Mouse (Mus musculus) heart, adult 2 months (tissue): ENCODE data around the gene Nyap1. TPM values are rescaled to one million over a fixed set of nuclear protein-coding genes. Genes with fewer than 3 reads are reported as not detected.

Experiments used
- DNase-seq, 2 experiments: peaks; one replicate each; pipeline ENCODE4 v3.0.0; 2021
- H3K27ac ChIP-seq: fragments of 200-600 bp; 2 replicates; pipeline ENCODE4 v1.8.1; 2022
- H3K27me3 ChIP-seq: fragments of 200-500 bp; 2 replicates; pipeline ENCODE4 v1.6.1; 2012; ENCODE audit warnings: mild to moderate bottlenecking, low read length, inconsistent platforms, mixed read lengths; ENCODE audit not compliant: control insufficient read depth, insufficient read depth
- H3K36me3 ChIP-seq: fragments of 200-500 bp; 2 replicates; pipeline ENCODE4 v1.6.1; 2012; ENCODE audit warnings: low read length, inconsistent platforms; ENCODE audit not compliant: control insufficient read depth, insufficient read depth
- H3K4me1 ChIP-seq: fragments of 200-500 bp; 2 replicates; pipeline ENCODE4 v1.6.1; 2011; ENCODE audit warnings: low read length; ENCODE audit not compliant: control insufficient read depth, insufficient read depth
- H3K4me3 ChIP-seq: fragments of 200-600 bp; 2 replicates; pipeline ENCODE4 v1.8.1; 2022
- H3K79me2 ChIP-seq: fragments of 200-500 bp; replicated peaks from 2 replicates; pipeline ENCODE4 v1.6.1; 2012; ENCODE audit warnings: mild to moderate bottlenecking, inconsistent platforms, low read length, moderate library complexity, mixed read lengths; ENCODE audit not compliant: control insufficient read depth, insufficient read depth
- H3K9ac ChIP-seq: fragments of 200-500 bp; 2 replicates; pipeline ENCODE4 v1.6.1; 2012; ENCODE audit warnings: low read depth, mild to moderate bottlenecking, control low read depth, inconsistent platforms, low read length, mixed read lengths
- CTCF ChIP-seq: fragments of 200-600 bp; IDR thresholded peaks from 2 replicates; pipeline ENCODE4 v1.8.1; 2022; ENCODE audit warnings: antibody characterized with exemption, mild to moderate bottlenecking, moderate library complexity
- EP300 ChIP-seq: fragments of 200-500 bp; IDR thresholded peaks from 2 replicates; pipeline ENCODE4 v1.6.1; 2011; ENCODE audit warnings: low read depth, low read length, control low read depth; ENCODE audit not compliant: insufficient read depth
- POLR2A ChIP-seq: fragments of 200-500 bp; IDR thresholded peaks from 2 replicates; pipeline ENCODE4 v1.6.1; 2011; ENCODE audit warnings: mild to moderate bottlenecking, low read depth, low read length, control low read depth; ENCODE audit not compliant: insufficient read depth
- WGBS: fragments of 180-500 bp; shearing (Covaris S2); methylation state at CpG from one replicate; pipeline ENCODE4 v1.1.7; 2018; 5-methylcytosine and 5-hydroxymethylcytosine counted together
- intact Hi-C: fragments of 180-260 bp; cut with DNase I; formaldehyde crosslinking; loops from one replicate; pipeline ENCODE4 v1.15.1; 2025
- polyA plus RNA-seq: library from polyadenylated mRNA; depleted of rRNA; stranded (reverse); fragments of >200 nt; gene quantifications from 2 replicates; pipeline ENCODE4 v1.2.3, GENCODE M21; 2012
- total RNA-seq, 2 experiments: library from RNA; stranded (reverse); gene quantifications; 2 replicates each; pipeline ENCODE4 v1.2.3; 2021

Nyap1 gene
- total and polyA plus RNA-seq, 3 experiments = 0.94 to 1.7 (median 1.2) TPM

DNA sequence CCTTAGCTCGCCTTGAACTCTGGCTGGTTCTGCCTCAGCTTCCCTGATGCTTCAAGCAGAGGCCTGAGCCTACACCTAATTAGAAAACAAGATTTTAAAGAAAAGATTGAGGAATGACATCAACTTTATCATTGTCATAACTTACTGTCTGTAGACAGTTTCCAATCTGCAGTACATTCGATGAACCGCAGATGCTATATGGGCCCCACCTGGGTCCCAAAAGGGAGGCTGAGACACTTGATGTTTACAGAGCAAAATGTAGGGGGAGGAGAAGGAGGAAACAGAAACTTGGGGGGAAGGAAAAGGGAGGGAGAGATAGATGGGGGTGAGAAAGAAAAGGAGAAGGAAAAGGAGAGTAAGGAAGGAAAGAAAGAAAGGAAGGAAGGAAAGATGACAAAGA lies 51.4 kb downstream of the Nyap1 start:
- TF ChIP-seq POLR2A (no peak), CTCF (no peak), EP300 (no peak)
- Histone ChIP-seq H3K79me2 (no peaks in the 10 kb centered on the region), H3K4me3 (no peak overlapping the region), H3K9ac (no peak overlapping the region), H3K27me3 (no peaks in the 10 kb centered on the region), H3K36me3 (no peaks in the 10 kb centered on the region), H3K4me1 (no peaks in the 10 kb centered on the region), H3K27ac (no peak overlapping the region)
- intact Hi-C loops = no loop called here
- no peak for DNase-seq
- WGBS = 85% methylated on average over 3 of the region's 3 CpGs

DNA sequence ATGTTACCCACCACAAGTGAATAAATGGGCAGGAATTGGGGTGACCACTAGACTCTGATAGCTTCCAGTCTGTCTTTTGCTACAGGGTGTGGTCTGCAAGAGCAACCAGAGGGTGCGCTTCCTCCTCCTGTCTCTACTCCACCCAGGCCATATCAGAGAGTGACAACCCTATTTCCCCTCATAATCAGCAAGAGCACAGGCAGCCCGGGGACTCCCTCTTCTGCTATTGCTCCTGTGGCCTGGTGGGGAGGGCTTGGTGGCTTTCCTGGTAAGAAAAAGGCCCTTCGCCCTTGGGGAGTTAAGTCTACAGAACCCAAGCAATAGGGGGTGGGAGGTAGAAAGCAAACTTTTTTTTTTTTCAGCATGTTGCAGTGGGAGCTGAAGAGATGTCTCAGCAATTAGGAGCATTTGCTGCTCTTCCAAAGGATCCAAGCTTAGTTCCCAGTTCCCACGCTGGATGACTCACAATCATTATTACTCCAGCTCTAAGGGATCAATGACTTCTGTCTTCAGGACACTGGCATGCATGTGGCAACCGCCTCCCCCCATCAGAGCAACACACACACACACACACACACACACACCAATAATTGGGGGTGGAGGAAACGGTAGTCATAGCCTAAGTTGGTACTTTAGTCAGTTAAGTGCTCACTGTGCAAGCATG lies 55.1 kb downstream of the Nyap1 start:
- DNase-seq = no peak
- WGBS = 65% methylated on average over 6 of the region's 6 CpGs
- no peak overlapping the region for H3K27ac ChIP-seq

DNA sequence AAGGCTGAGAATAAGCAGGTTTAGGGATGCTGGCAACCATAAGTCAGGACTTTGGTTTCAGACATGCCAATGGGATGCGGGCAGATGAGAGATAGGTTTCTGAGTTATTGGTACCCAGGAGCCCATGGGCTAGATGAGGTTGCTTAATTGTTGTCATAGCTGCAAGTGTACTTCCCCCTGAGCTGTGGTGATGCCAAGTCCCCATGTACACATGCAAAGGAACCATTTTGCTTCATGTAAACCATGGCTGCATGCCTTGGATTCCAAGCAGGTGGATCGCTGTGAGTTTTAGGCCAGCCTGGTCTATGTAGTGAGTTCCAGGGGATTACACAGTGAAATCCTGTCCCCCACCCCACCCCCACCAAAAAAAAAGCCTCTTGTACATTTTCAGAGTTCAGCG lies 55.8 kb downstream of the Nyap1 start:
- WGBS = 92% methylated on average over 3 of the region's 3 CpGs
- TF ChIP-seq POLR2A (no peak), CTCF (no peak), EP300 (no peak)
- H3K27me3 ChIP-seq = no peaks in the 10 kb centered on the region
- no peak for DNase-seq
- H3K9ac ChIP-seq = no peak overlapping the region
- no peaks in the 10 kb centered on the region; the same call in 1 of the 2 replicates for H3K36me3 ChIP-seq
- H3K4me1 ChIP-seq = peaks cover 3% of the 10 kb centered on the region
- no peak overlapping the region for H3K4me3 ChIP-seq
- intact Hi-C loops = loop anchor here (2.0 kb wide), 2 partner anchors 29 to 71 kb away; no protein-coding TSS in a partner anchor
- H3K27ac ChIP-seq = no peak overlapping the region
- H3K79me2 ChIP-seq = no peaks in the 10 kb centered on the region

More for the DNA sequence above, 55.1 kb downstream of the Nyap1 start:
- H3K4me1 ChIP-seq = peaks cover 3% of the 10 kb centered on the region
- no peak overlapping the region for H3K9ac ChIP-seq
- intact Hi-C loops = no loop called here
- TF ChIP-seq CTCF (no peak), EP300 (no peak), POLR2A (no peak)
- no peaks in the 10 kb centered on the region for H3K79me2 ChIP-seq
- H3K27me3 ChIP-seq = no peaks in the 10 kb centered on the region
- H3K36me3 ChIP-seq = no peaks in the 10 kb centered on the region; the same call in 1 of the 2 replicates
- H3K4me3 ChIP-seq = no peak overlapping the region

DNA sequence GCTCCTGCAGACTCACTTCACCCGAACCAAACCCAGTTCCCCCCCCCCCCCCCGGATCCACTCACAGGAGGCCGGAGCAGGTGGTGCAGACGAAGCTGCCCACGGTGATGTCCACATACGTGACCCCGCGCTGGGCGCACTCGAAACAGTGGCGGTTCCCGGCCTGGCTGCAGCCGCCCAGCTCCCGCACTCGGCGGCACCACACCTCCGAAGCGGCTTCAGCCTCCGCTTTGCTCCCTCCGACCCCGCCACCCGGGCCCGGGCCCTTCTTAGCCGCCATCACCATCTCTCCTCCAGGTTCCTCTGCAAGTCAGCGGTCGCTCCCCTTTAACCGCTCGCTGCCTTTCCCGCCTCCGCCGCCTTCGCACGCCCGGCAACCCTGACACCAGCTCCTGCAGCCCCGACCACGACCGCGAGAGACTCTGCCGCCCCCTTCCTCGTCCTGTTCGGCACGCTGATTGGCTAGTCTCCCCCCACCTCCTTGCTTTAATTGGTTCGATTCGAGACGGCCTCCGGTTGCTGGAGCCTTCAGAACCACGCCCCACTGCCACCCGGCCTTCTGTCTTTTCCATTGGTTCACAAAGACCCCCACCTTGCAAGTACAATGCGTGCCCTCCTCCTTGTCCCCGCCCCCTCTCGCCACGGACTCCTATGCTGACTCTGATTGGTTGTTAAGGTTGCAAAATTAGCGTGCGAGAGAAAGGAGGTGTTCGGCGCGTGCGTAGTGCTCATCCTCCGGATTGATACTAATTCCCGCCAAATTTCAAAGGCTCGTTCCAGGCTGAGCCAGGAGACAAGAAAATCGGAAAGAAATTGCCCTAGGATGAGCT lies 56.9 kb downstream of the Nyap1 start, which contains the start of gene Agfg2:
Agfg2 (minus strand) TSS at position 433 of the 830 bp plus-strand sequence.
- H3K27me3 ChIP-seq = no peaks in the 10 kb centered on the region
- H3K79me2 ChIP-seq = peaks cover 2% of the 10 kb centered on the region; the same call in 1 of the 2 replicates
- peaks cover 3% of the 10 kb centered on the region for H3K4me1 ChIP-seq
- intact Hi-C loops = loop anchor here (1.0 to 2.0 kb wide), 3 partner anchors 28 to 72 kb away; partner anchors contain the start of gene Nyap1
- H3K36me3 ChIP-seq = no peaks in the 10 kb centered on the region; the same call in 1 of the 2 replicates
- DNase-seq = peak; percentile 94 to 99
- TF ChIP-seq CTCF (peak; percentile 40), POLR2A (peak; percentile 67), EP300 (0 out of 2 replicates have a peak, but pooled peaks have one; percentile 5)
- H3K27ac ChIP-seq = peak within 1 kb of the TSS; percentile 64
- peak within 1 kb of the TSS; percentile 82 for H3K4me3 ChIP-seq
- under 1% methylated on average over 62 of the region's 62 CpGs for WGBS
- peak within 1 kb of the TSS; percentile 69 for H3K9ac ChIP-seq

DNA sequence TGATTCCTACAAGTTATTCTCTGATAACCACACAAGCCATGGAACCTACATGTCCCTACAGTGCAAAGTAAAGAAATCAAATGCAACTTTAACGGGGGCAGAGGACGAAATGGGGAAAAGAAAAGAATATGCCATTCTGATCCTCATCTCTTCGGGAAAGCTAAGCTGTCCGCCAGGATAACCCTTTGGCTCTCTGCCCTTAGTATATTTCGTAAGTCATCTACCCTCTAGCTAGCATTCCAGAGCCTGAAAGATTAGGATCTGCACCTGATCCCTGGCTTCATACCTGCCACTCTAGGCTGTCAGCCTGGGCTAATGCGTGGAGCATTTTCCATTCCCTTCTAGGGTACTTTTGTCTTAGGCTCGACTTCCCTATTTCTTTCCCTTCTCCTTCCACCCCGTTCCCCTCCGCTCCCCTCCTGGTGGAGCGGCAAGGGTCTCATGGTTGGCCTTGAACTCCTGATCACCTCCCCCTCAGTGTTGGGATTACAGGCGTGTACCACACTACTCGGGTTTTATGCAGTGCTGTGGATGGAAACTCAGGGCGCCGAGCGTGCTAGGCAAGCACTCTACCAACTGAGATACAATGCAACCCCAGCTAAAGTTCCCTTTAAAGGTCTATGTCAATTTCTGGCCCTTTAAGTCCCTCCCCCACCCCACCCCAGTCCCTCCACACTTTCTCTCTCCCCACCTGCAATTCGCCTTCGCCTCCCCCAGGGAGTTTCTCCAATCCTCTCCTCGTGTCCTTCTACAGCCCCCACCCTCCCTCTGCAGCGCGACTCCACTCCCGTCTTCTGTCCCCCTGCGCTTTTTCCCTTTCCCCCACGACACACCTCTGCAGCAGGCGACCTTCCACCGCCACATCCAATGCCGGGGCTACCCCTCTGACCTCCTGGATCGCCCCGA lies 57.8 kb downstream of the Nyap1 start:
- TF ChIP-seq EP300 (no peak), CTCF (no peak), POLR2A (no peak)
- Histone ChIP-seq H3K4me1 (peaks cover 3% of the 10 kb centered on the region), H3K36me3 (no peaks in the 10 kb centered on the region; the same call in 1 of the 2 replicates), H3K79me2 (peaks cover 2% of the 10 kb centered on the region; the same call in 1 of the 2 replicates), H3K4me3 (peak overlapping the region; percentile 82), H3K27me3 (no peaks in the 10 kb centered on the region), H3K27ac (peak overlapping the region; percentile 64), H3K9ac (peak overlapping the region; percentile 69)
- WGBS = 4% methylated on average over 28 of the region's 28 CpGs
- intact Hi-C loops = loop anchor here (1.0 to 2.0 kb wide), 3 partner anchors 27 to 73 kb away; partner anchors contain the start of gene Nyap1
- peak in 1 of 2 experiments; percentile 39 for DNase-seq
